Mouse (Mus musculus) lung, adult 2 months (tissue): ENCODE measurements around the gene P4ha2. TPM values are rescaled to one million over a fixed set of nuclear protein-coding genes. Genes with fewer than 3 reads are reported as not detected.

Source experiments
- DNase-seq: peaks from one replicate; pipeline ENCODE4 v3.0.0; 2022
- H3K4me1 ChIP-seq: fragments of 200-500 bp; 2 replicates; pipeline ENCODE4 v1.6.1; 2011; ENCODE audit warnings: low read length; ENCODE audit not compliant: control insufficient read depth, insufficient read depth
- H3K4me3 ChIP-seq: fragments of 200-500 bp; replicated peaks from 2 replicates; pipeline ENCODE3; 2011; ENCODE audit warnings: low read depth, mild to moderate bottlenecking, control low read depth, low read length; ENCODE audit errors: extremely low read depth
- CTCF ChIP-seq: fragments of 200-500 bp; IDR thresholded peaks from 2 replicates; pipeline ENCODE4 v1.5.1; 2011; ENCODE audit warnings: mild to moderate bottlenecking, low read length, control low read depth; ENCODE audit not compliant: insufficient read depth
- POLR2A ChIP-seq: fragments of 200-500 bp; IDR thresholded peaks from 2 replicates; pipeline ENCODE4 v1.6.1; 2011; ENCODE audit warnings: low read depth, mild to moderate bottlenecking, control low read depth, low read length, borderline replicate concordance; ENCODE audit errors: extremely low read depth
- WGBS: fragments of 180-500 bp; shearing (Covaris S2); methylation state at CpG from one replicate; pipeline ENCODE4 v1.1.7; 2018; 5-methylcytosine and 5-hydroxymethylcytosine counted together
- polyA plus RNA-seq: library from polyadenylated mRNA; depleted of rRNA; stranded (reverse); fragments of >200 nt; gene quantifications from 2 replicates; pipeline ENCODE4 v1.2.3, GENCODE M21; 2012

The P4ha2 gene
- polyA plus RNA-seq, 1 experiment = 30.0 TPM

DNA sequence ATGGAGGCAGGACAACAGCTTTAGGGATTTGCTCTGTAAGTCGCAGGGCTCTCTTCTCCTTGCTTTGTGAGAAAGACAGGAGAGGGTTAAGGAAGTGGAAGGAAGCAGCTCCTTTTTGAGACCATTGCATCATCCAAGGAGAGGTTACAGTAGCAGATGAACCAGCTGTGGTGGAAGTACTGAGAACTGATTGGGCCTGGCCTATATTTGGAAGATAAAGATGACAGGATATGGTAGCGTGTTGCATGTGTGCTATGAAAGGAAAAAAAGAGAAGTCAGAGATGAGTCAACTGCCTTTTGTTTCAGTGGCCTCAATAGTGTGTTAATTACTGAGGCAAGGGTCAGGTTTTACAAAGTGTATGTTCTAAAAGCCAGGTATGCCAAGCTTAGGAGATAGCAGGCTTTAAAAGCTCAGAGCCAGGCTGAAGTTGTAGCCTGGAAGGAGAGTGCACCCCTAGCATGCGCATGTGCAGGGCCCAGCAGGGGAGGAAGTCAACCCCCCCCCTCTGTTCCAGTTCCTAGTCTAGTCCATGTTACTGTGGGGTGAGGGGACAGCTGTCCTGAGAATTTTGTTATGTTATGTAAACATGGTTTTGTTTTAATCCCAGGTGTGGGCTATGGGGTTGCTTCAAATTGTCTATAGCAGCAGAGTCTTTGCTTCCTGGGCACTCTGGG, 50.0 kb downstream of the P4ha2 start:
- no peak for DNase-seq
- TF ChIP-seq CTCF = no peak
- no peak for TF ChIP-seq POLR2A
- Histone ChIP-seq H3K4me1 (peaks cover 2% of the 10 kb centered on the region; the same call in 1 of the 2 replicates), H3K4me3 (no peak overlapping the region)
- WGBS = 50% methylated on average over 3 of the region's 3 CpGs

DNA sequence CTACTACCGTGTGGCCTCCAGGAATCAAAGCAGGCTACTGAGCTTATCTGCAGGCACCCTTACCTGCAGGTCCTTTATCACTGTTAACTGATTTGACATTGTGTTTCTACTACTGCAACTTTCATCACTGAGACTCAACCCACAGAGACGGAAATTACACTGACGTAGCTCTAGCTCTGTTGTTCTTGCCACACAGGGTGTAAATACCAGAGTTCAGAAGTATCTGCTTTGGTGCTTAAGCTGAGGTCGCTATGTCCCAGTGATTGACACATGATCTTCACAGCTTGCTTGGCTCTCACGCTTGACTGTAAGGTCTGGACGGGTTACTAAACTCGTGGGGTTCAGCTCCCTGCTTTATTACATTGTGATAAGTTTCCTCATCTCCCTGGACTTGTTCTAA, 51.2 kb downstream of the P4ha2 start:
- DNase-seq = no peak
- TF ChIP-seq CTCF (no peak), POLR2A (no peak)
- 52% methylated on average over 7 of the region's 7 CpGs for WGBS

DNA sequence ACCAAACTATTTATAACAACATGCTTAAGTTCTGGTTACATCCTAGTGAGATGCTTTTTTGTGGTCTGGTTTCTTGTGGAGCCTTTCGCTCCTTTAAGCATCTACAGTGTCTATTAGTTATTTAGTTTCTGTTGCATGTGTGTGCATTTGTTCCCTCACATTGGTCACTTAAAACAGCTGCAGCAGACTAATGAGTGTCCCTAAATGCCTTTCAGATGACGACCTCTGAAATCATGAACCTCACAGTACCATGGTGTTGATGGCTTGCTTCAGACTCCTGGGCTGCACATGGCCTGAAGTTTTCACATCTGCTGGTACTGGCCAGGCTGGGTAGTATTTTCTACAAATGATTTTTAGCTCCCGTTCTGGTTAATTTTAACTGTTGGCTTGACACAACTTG, 53.1 kb downstream of the P4ha2 start:
- H3K4me1 ChIP-seq = peaks cover 13% of the 10 kb centered on the region
- DNase-seq = no peak
- WGBS = 83% methylated on average over 3 of the region's 3 CpGs
- H3K4me3 ChIP-seq = no peak overlapping the region
- no peak for TF ChIP-seq POLR2A
- no peak for TF ChIP-seq CTCF

More for the DNA sequence above, 51.2 kb downstream of the P4ha2 start:
- Histone ChIP-seq H3K4me3 (no peak overlapping the region), H3K4me1 (peaks cover 7% of the 10 kb centered on the region)

DNA sequence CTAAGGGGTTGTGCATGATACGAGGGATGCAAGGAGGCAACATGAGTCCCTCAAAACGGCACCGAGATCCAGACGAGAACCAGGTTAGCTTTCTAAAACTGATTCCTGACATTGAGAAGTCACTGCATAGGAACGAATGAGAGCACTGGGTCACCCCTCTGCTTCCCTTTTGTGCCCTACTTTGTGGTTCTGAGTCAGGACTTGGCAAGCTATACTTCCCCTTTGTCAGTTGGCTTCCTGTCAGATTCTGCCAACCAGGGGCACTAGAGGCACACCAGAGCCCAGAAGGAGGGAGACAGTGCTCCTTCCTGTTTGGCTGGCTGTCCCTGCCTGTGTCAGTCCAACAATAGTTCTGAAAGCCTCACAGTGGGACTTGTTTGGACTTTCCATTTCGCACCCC, 56.0 kb downstream of the P4ha2 start:
- Histone ChIP-seq H3K4me1 (peaks cover 11% of the 10 kb centered on the region), H3K4me3 (no peak overlapping the region)
- peak; percentile 50 for DNase-seq
- TF ChIP-seq CTCF = peak; percentile 11; the same call in 1 of the 2 replicates
- no peak for TF ChIP-seq POLR2A
- 36% methylated on average over 6 of the region's 6 CpGs for WGBS

DNA sequence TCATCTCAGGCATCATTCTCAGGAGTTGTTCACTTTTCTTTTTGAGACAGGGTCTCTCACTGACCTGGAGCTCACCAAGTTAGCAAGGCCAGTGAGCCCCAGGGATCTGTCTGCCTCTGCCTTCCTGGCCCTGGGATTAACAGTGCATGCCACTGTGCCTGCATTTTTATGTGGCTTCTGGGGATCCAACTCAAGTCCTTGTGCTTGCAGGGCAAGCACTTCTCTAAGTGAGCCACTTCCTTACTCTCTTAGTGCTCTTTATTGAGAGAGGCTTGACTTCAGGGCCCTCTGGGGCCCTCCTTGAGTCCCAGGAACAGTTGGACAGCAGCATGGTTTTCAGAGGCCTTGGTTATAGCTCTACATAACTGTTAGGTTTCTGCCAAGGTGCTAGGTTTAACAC, 56.6 kb downstream of the P4ha2 start:
- Histone ChIP-seq H3K4me3 (no peak overlapping the region), H3K4me1 (peaks cover 11% of the 10 kb centered on the region)
- no peak for TF ChIP-seq POLR2A
- DNase-seq = no peak

DNA sequence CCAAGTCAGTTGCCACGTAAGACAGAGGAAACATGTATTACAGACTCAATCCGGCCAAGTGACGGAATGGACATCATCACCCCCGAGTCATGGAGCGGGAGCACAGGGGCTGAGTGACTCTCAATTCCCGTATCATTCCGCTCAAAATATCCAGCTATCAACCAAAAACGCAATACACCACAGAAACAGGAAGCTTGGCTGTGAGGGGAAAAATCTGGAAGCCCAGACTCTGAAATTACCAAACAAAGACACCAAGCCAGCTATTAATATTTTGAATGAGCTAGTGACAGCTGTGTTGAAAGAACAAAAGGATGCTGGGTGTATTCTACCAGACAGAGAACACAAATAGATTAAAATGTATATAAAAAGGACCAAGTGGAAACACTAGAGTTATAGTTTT, 57.7 kb downstream of the P4ha2 start:
- TF ChIP-seq CTCF (no peak), POLR2A (no peak)
- peaks cover 11% of the 10 kb centered on the region for H3K4me1 ChIP-seq
- H3K4me3 ChIP-seq = no peak overlapping the region
- no peak for DNase-seq
- 56% methylated on average over 8 of the region's 8 CpGs for WGBS

DNA sequence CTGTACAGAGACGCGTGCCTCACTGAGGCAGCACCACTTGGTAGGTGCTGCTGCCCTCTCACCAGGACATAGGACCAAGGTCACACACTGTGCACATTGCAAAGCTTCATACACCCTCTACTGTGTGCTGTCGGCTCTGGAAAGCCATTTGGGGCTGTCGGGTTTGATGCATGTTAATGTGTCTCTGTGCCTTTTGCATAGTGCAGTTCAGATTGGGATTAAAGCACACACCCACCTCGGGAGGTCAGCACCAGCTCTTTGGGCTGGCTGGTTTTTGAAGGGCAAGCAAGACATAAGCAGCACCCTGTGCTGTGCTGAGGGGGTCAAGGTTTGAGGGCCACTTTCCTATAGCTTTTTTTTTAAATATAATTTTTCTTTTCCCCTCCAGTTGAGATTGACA, 60.5 kb downstream of the P4ha2 start:
- DNase-seq = no peak
- no peak for TF ChIP-seq POLR2A
- no peak for TF ChIP-seq CTCF
- no peak overlapping the region for H3K4me3 ChIP-seq
- 81% methylated on average over 5 of the region's 5 CpGs for WGBS
- peaks cover 10% of the 10 kb centered on the region for H3K4me1 ChIP-seq

DNA sequence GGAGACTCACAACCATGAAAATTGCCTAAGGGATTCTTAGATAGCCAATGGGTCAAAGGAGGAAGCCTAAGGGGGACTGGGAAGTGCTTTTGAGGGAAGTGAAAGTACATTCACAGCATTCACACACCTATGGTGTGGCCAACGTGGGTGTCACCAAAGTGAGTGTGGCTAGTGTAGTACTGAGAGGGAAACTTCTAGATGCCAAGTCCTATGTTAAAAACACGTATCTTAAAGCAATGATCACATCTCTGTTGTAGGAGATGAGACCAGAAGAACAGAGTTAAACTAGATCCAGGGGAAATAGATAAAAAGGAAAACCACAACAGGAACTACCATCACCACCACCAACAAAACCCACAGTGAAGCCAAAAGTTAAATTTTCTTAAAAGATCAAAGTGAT, 61.0 kb downstream of the P4ha2 start:
- H3K4me1 ChIP-seq = peaks cover 6% of the 10 kb centered on the region
- H3K4me3 ChIP-seq = no peak overlapping the region
- WGBS = 57% methylated on average over 2 of the region's 2 CpGs
- DNase-seq = no peak
- no peak for TF ChIP-seq POLR2A
- TF ChIP-seq CTCF = no peak

DNA sequence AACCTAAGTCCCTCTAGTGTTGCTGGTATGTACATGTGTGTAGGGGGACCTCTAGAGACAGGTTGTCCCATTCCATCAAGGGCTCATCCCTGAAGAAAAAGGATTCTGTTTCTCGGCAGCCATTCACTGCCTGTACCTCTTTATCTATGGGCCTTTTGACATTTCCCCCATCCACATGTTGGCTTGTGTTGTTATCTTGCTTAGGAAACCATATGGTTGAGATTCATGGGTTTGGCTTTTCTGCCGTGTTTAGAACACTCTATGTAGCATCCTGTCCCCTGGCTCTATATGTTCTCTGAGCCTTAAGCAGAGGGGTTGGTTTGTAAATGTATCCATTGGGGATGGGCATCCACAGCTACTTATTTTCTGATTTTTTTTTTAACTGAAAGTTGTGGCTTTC, 61.6 kb downstream of the P4ha2 start:
- peaks cover 3% of the 10 kb centered on the region for H3K4me1 ChIP-seq
- no peak for TF ChIP-seq CTCF
- 76% methylated on average over 2 of the region's 2 CpGs for WGBS
- DNase-seq = no peak
- no peak overlapping the region for H3K4me3 ChIP-seq

DNA sequence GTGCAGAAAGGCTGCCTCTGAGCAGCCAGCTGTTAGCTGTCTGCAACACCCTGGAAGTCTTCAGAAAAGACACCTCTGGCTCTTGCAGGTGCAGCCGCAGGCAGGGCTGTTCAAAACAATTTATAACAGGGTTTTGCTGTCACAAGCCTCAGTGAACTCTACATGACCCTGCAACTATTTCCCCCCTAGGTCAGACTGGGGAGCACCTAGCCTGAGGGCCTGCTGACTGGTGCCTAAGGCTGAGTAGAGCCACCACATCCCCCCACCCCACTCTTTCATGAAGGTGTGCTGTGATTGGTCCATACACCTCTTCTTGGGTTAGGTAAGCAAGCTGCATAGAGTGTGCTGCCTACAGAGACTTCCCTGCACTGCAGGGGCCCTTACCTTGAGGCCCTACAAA, 63.1 kb downstream of the P4ha2 start:
- WGBS = 57% methylated on average over 1 of the region's 1 CpGs

More for the DNA sequence above, 63.1 kb downstream of the P4ha2 start:
- H3K4me3 ChIP-seq = no peak overlapping the region
- TF ChIP-seq CTCF = no peak
- no peak for TF ChIP-seq POLR2A
- H3K4me1 ChIP-seq = no peaks in the 10 kb centered on the region
- no peak for DNase-seq
